Mouse (Mus musculus) bone marrow macrophage, adult 2 months (primary cell): Measurements from ENCODE around the gene Slc31a2.

Experiments
- CTCF ChIP-seq: IDR thresholded peaks from 2 replicates; pipeline ENCODE4 v1.5.1; 2012; ENCODE audit warnings: low read depth, mild to moderate bottlenecking, low read length, moderate library complexity
- POLR2A ChIP-seq: IDR thresholded peaks from 2 replicates; pipeline ENCODE4 v1.6.1; 2012; ENCODE audit warnings: mild to moderate bottlenecking, low read depth, low read length, borderline replicate concordance

DNA sequence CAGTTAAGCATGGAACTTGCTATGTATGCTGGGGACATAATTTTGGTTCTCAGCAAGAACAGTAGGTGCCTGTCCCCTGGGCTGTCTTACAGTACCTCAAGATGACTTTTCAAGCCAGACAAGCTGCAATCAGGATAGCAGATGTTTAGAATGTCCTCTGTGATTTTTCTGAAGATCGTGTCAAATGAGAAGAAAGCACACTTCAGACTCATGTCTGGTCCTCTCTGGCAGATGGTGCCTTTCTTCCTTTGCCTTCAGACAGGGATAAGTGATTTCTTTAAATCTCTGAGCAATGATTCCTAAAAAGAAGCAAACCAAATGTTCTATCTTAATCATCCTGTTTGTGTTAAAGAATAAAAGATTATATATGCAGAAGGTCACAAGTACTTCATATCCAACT, 32.2 kb upstream of the Slc31a2 start:
- TF ChIP-seq CTCF (no peak), POLR2A (no peak)
